Comparison of ENCODE assay signal across 8 mouse cellular contexts in genomic region chr4:138913797-138914196, GRCm38 (mm10). TPM values are rescaled to one million over a fixed set of nuclear protein-coding genes. Genes with fewer than 3 reads are reported as not detected.
DNase-seq lines count a peak whose midpoint lies in the region; ATAC-seq lines count a peak whose summit lies in the region.

Gene Otud3 (minus strand): TSS chr4:138913945.

- no peaks in the 10 kb centered on the region for H3K27me3 ChIP-seq in heart, embryonic 14.5 days (ENCODE audit: control insufficient read depth, insufficient read depth, low read length)
- no peaks in the 10 kb centered on the region for H3K27me3 ChIP-seq in liver, embryonic 13.5 days
- H3K27me3 ChIP-seq in stomach, embryonic 16.5 days (ENCODE audit: control insufficient read depth, insufficient read depth, low read length), result no peaks in the 10 kb centered on the region

- DNase-seq in c-Kit-negative CD71-positive TER-119-positive erythroid progenitor cells, embryonic 14.5 days (ENCODE audit: low read depth, low spot score), result peak; percentile 79
- peak; percentile 73 for DNase-seq in fibroblast of lung, adult 2 months (ENCODE audit: low read depth)
- peak; percentile 97 for DNase-seq in kidney, postnatal 14 days
- peak; percentile 93 for DNase-seq in liver, embryonic 13.5 days
- DNase-seq in neural tube, embryonic 10.5 days (ENCODE audit: extremely low spot score, low spot score), result peak; percentile 94

- peaks cover 3 to 6% of the 10 kb centered on the region in 2 experiments; a peak in 3 of 4 replicates for H3K4me1 ChIP-seq in heart, embryonic 14.5 days (ENCODE audit: control insufficient read depth in 2 of 2, insufficient read depth in 2 of 2, low read length in 2 of 2)
- H3K4me1 ChIP-seq in liver, embryonic 13.5 days (replicated peaks), result peaks cover 26% of the 10 kb centered on the region
- peaks cover 8% of the 10 kb centered on the region for H3K4me1 ChIP-seq in stomach, embryonic 16.5 days (ENCODE audit: control insufficient read depth, insufficient read depth, low read length)

- H3K4me2 ChIP-seq in heart, embryonic 14.5 days (ENCODE audit: low read length), result peak within 1 kb of the TSS; percentile 79
- H3K4me2 ChIP-seq in liver, embryonic 13.5 days, result peak within 1 kb of the TSS; percentile 98
- peak within 1 kb of the TSS; percentile 97 for H3K4me2 ChIP-seq in stomach, embryonic 16.5 days (ENCODE audit: low read depth, low read length)

- H3K27ac ChIP-seq in heart, embryonic 14.5 days (replicated peaks in 1 of 2; ENCODE audit: control insufficient read depth in 1 of 2, insufficient read depth in 1 of 2, low read depth in 2 of 2, low read length in 2 of 2), result peak within 1 kb of the TSS in 1 of 2 experiments; percentile 35; a peak in 1 of 4 replicates
- no peak within 1 kb of the TSS; the same call in 1 of the 2 replicates for H3K27ac ChIP-seq in liver, embryonic 13.5 days
- H3K27ac ChIP-seq in stomach, embryonic 16.5 days (ENCODE audit: low read length), result peak within 1 kb of the TSS; percentile 49

- ATAC-seq in CD4-positive, CD25-positive, alpha-beta regulatory T cell, adult 4 months, result peak; percentile 99
- ATAC-seq in heart, embryonic 14.5 days (ENCODE audit: insufficient number of reproducible peaks, insufficient read depth, low FRiP score, low read depth), result peak; percentile 96
- peak; percentile 92 for ATAC-seq in liver, embryonic 13.5 days (ENCODE audit: low read depth)
- peak; percentile 96 for ATAC-seq in stomach, embryonic 16.5 days (ENCODE audit: insufficient read depth, low FRiP score)

- 0 out of 2 replicates have a peak, but pooled peaks cover 3% of the 10 kb centered on the region for H3K9me3 ChIP-seq in heart, embryonic 14.5 days (ENCODE audit: control insufficient read depth, low read length)
- H3K9me3 ChIP-seq in liver, embryonic 13.5 days (replicated peaks), result no peaks in the 10 kb centered on the region
- peaks cover 4% of the 10 kb centered on the region; the same call in 1 of the 2 replicates for H3K9me3 ChIP-seq in stomach, embryonic 16.5 days (replicated peaks; ENCODE audit: control insufficient read depth, low read length)

- H3K4me3 ChIP-seq in heart, embryonic 14.5 days (ENCODE audit: control insufficient read depth in 1 of 2, insufficient read depth in 1 of 2, low read depth in 1 of 2, low read length in 2 of 2), result peak within 1 kb of the TSS; percentile 66 to 78
- H3K4me3 ChIP-seq in liver, embryonic 13.5 days (replicated peaks), result peak within 1 kb of the TSS; percentile 84
- peak within 1 kb of the TSS; percentile 96 for H3K4me3 ChIP-seq in stomach, embryonic 16.5 days (replicated peaks; ENCODE audit: low read length)

- peak within 1 kb of the TSS; percentile 85 for H3K9ac ChIP-seq in heart, embryonic 14.5 days (ENCODE audit: low read length)
- peak within 1 kb of the TSS; percentile 87 for H3K9ac ChIP-seq in liver, embryonic 13.5 days
- H3K9ac ChIP-seq in stomach, embryonic 16.5 days (ENCODE audit: low read length), result peak within 1 kb of the TSS; percentile 95

- peaks cover 8% of the 10 kb centered on the region; the same call in 1 of the 2 replicates for H3K36me3 ChIP-seq in heart, embryonic 14.5 days (ENCODE audit: control insufficient read depth, insufficient read depth, low read length)
- H3K36me3 ChIP-seq in liver, embryonic 13.5 days, result no peaks in the 10 kb centered on the region
- H3K36me3 ChIP-seq in stomach, embryonic 16.5 days (ENCODE audit: control insufficient read depth, insufficient read depth, low read length), result no peaks in the 10 kb centered on the region

- WGBS in heart, embryonic 14.5 days, result under 1% methylated on average over 39 of the region's 39 CpGs
- WGBS in liver, embryonic 13.5 days (ENCODE audit: insufficient replicate concordance), result 1% methylated on average over 39 of the region's 39 CpGs
- WGBS in stomach, embryonic 16.5 days, result under 1% methylated on average over 38 of the region's 39 CpGs

RNA-seq across cellular contexts. Expression of gene Otud3, which starts in this region (rescaled TPM):
- under 1 TPM in 1 of 2 experiments, not detected in 1; 0.62 TPM for polyA plus RNA-seq in CD4-positive, CD25-positive, alpha-beta regulatory T cell, adult 4 months (2017; shearing (Covaris generic))
- polyA plus RNA-seq in heart, embryonic 14.5 days (2014; fragmentation: Nextera tagmentation; extraction: Ambion mirVana), result 2.6 and 3.2 TPM in 2 replicates
- polyA plus RNA-seq in liver, embryonic 13.5 days (2015; fragmentation: Nextera tagmentation; extraction: Ambion mirVana), result 1.6 and 1.9 TPM in 2 replicates
- 3.5 and 3.7 TPM in 2 replicates for polyA plus RNA-seq in stomach, embryonic 16.5 days (2015; fragmentation: Nextera tagmentation; extraction: Ambion mirVana)

Comparison
In these comparisons a context has a peak if more than half of its experiments do, and no peak if none do; other contexts are left out.
1. Peak in ATAC-seq in CD4-positive, CD25-positive, alpha-beta regulatory T cell, adult 4 months; RNA of the gene not detected or under 1 TPM.